Mouse (Mus musculus): Measurements from ENCODE around the gene Frmd8.
A peak's percentile ranks its signal among the peaks of the same experiment; 100 is the strongest.

DNA sequence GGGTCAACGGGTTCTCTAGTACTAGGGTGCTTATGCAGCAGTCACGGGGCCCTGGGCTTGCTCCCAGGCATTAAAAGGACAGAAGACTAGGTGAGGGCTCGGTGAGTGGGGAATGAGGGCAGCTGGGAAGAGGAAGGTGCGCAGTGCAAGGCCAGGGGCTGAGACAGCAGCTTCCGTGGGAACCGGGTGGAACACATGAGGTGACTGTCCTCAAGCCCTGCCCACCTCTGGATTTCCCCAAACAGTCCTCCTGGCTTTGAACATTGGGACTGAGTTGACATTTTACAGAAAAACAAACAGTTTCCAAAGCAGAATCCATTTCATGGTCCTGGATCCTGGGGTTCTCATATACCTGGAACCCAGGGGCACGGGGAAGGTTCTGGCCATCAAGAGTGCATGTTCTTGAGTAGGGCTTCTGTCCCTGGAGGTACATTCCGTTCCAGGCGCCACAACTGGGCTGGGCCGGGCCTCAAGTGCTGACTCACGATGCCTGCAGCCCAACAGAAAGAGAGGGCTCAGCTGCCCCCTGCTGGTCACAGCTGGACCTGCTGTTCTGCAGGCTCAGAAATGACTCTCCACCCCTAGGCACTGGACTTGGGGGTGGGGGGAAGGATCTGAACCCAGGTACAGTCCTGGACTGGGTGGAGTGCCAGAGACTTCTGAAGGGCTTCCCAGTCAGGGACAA, 25.1 kb downstream of the Frmd8 start:
- TF ChIP-seq POLR2A (IDR thresholded peaks at IDR 0.05; ENCODE audit: control insufficient read depth in 1 of 2, insufficient read depth in 1 of 2, low read depth in 1 of 2, low read length in 2 of 2, poor library complexity in 1 of 2) (peak in 1 of 2 experiments; percentile 40; a peak in 1 of 4 replicates), CTCF (IDR thresholded peaks at IDR 0.05 in 2 of 3, conservative IDR thresholded peaks at IDR 0.05 in 1 of 3; ENCODE audit: control insufficient read depth in 1 of 3, insufficient read depth in 1 of 3, low read depth in 2 of 3, low read length in 3 of 3, poor library complexity in 1 of 3, severe bottlenecking in 1 of 3) (peak; percentile 79 to 98 (median 96)), ZC3H11A (IDR thresholded peaks at IDR 0.05; ENCODE audit: low read depth, low read length) (peak; percentile 97), EP300 (IDR thresholded peaks at IDR 0.05; ENCODE audit: low read depth in 1 of 2, low read length in 2 of 2) (peak in 1 of 2 experiments; percentile 66; a peak in 2 of 4 replicates), GABPA (IDR thresholded peaks at IDR 0.05; ENCODE audit: low read depth, low read length) (peak; percentile 91), MXI1 (IDR thresholded peaks at IDR 0.05; ENCODE audit: low read depth, low read length) (peak; percentile 72; the same call in 1 of the 2 replicates), MAFK (IDR thresholded peaks at IDR 0.05; ENCODE audit: borderline replicate concordance, low read depth, low read length) (peak; percentile 88), MAX (IDR thresholded peaks at IDR 0.05; ENCODE audit: low read length) (peak; percentile 26; the same call in 1 of the 2 replicates), MYC (IDR thresholded peaks at IDR 0.05; ENCODE audit: low read depth, low read length) (peak; percentile 60; the same call in 1 of the 2 replicates), TCF12 (IDR thresholded peaks at IDR 0.05; ENCODE audit: low read depth, low read length) (peak; percentile 35; the same call in 1 of the 2 replicates), E2F4 (IDR thresholded peaks at IDR 0.05; ENCODE audit: borderline replicate concordance, low read depth, low read length) (no peak), ELF1 (IDR thresholded peaks at IDR 0.05; ENCODE audit: low read depth, low read length) (no peak), TBP (IDR thresholded peaks at IDR 0.05; ENCODE audit: low read depth, low read length) (no peak), HCFC1 (IDR thresholded peaks at IDR 0.05; ENCODE audit: low read depth, low read length) (no peak)
